Mouse (Mus musculus) midbrain, embryonic 16.5 days (tissue): ENCODE measurements at regions not wholly inside any gene's neighbourhood (a gene's known extent, or its start where the extent isn't known, plus 50 kb on each side); places are given as distances from the start of the nearest gene placed in this dataset.
A peak's percentile ranks its signal among the peaks of the same experiment; 100 is the strongest.

Source experiments
- ATAC-seq: fragments of 200-750 bp; cut with Nextera tagmentation; 2 replicates; pipeline ENCODE4 v1.8.0; 2017; ENCODE audit warnings: moderate TSS enrichment
- H3K27ac ChIP-seq: fragments of 300-500 bp; sonication (generic); 2 replicates; pipeline ENCODE4 v1.5.1; 2014; ENCODE audit warnings: mild to moderate bottlenecking, low read length, mixed read lengths
- H3K27me3 ChIP-seq: fragments of 300-500 bp; sonication (generic); 2 replicates; pipeline ENCODE4 v1.6.1; 2014; ENCODE audit warnings: low read depth, low read length, mixed read lengths; ENCODE audit not compliant: control insufficient read depth, insufficient read depth
- H3K36me3 ChIP-seq: fragments of 300-500 bp; sonication (generic); 2 replicates; pipeline ENCODE4 v1.6.1; 2014; ENCODE audit warnings: mild to moderate bottlenecking, low read length, moderate library complexity, mixed read lengths; ENCODE audit not compliant: control insufficient read depth, insufficient read depth
- H3K4me1 ChIP-seq: fragments of 300-500 bp; sonication (generic); 2 replicates; pipeline ENCODE4 v1.6.1; 2014; ENCODE audit warnings: mild to moderate bottlenecking, low read length, mixed read lengths; ENCODE audit not compliant: control insufficient read depth, insufficient read depth
- H3K4me2 ChIP-seq: fragments of 300-500 bp; sonication (generic); 2 replicates; pipeline ENCODE4 v1.6.1; 2014; ENCODE audit warnings: mild to moderate bottlenecking, low read length, mixed read lengths
- H3K4me3 ChIP-seq: fragments of 300-500 bp; sonication (generic); 2 replicates; pipeline ENCODE4 v1.5.1; 2014; ENCODE audit warnings: low read depth, mild to moderate bottlenecking, low read length, moderate library complexity, mixed read lengths
- H3K9ac ChIP-seq: fragments of 300-500 bp; sonication (generic); 2 replicates; pipeline ENCODE4 v1.6.1; 2014; ENCODE audit warnings: low read depth, low read length, mixed read lengths
- H3K9me3 ChIP-seq: fragments of 300-500 bp; sonication (generic); replicated peaks from 2 replicates; pipeline ENCODE4 v1.6.1; 2014; ENCODE audit warnings: mild to moderate bottlenecking, low read length, mixed read lengths; ENCODE audit not compliant: control insufficient read depth, poor library complexity, severe bottlenecking
- WGBS: fragments of 180-500 bp; shearing (Covaris S2); extraction: QIAGEN DNeasy Blood & Tissue Kit; methylation state at CpG from one replicate; pipeline ENCODE4 v1.1.7; 2014; 5-methylcytosine and 5-hydroxymethylcytosine counted together

GRCm38 (mm10) chr11:17797632-17798031 is 156.0 kb downstream of the Etaa1 start:
- Histone ChIP-seq H3K36me3 (no peaks in the 10 kb centered on the region), H3K4me3 (no peak overlapping the region), H3K9ac (no peak overlapping the region), H3K4me1 (no peaks in the 10 kb centered on the region), H3K4me2 (no peak overlapping the region), H3K27ac (no peak overlapping the region), H3K27me3 (no peaks in the 10 kb centered on the region), H3K9me3 (no peaks in the 10 kb centered on the region)
- ATAC-seq: peak; percentile 56; the same call in 1 of the 2 replicates

GRCm38 (mm10) chr11:17807851-17808250 is 145.8 kb downstream of the Etaa1 start:
- no peak overlapping the region for H3K9ac ChIP-seq
- no peaks in the 10 kb centered on the region for H3K27me3 ChIP-seq
- 81% methylated on average over 3 of the region's 3 CpGs for WGBS
- H3K4me1 ChIP-seq: peaks cover 3% of the 10 kb centered on the region; the same call in 1 of the 2 replicates
- no peaks in the 10 kb centered on the region for H3K36me3 ChIP-seq
- no peak overlapping the region for H3K27ac ChIP-seq
- ATAC-seq: no peak
- no peak overlapping the region for H3K4me3 ChIP-seq
- no peak overlapping the region for H3K4me2 ChIP-seq
- no peaks in the 10 kb centered on the region for H3K9me3 ChIP-seq

GRCm38 (mm10) chr11:17811829-17812559 is 141.7 kb downstream of the Etaa1 start:
- H3K27ac ChIP-seq: no peak overlapping the region
- 57% methylated on average over 8 of the region's 8 CpGs for WGBS
- no peak overlapping the region for H3K9ac ChIP-seq
- no peaks in the 10 kb centered on the region for H3K27me3 ChIP-seq
- no peak overlapping the region for H3K4me3 ChIP-seq
- peaks cover 3% of the 10 kb centered on the region; the same call in 1 of the 2 replicates for H3K4me1 ChIP-seq
- H3K9me3 ChIP-seq: no peaks in the 10 kb centered on the region
- peak; percentile 87 for ATAC-seq
- no peaks in the 10 kb centered on the region for H3K36me3 ChIP-seq
- H3K4me2 ChIP-seq: no peak overlapping the region

GRCm38 (mm10) chr11:17842642-17843041 is 111.0 kb downstream of the Etaa1 start:
- no peaks in the 10 kb centered on the region for H3K9me3 ChIP-seq
- no peaks in the 10 kb centered on the region for H3K36me3 ChIP-seq
- no peak for ATAC-seq
- no peaks in the 10 kb centered on the region for H3K27me3 ChIP-seq
- no peaks in the 10 kb centered on the region for H3K4me1 ChIP-seq
- H3K4me3 ChIP-seq: no peak overlapping the region
- H3K4me2 ChIP-seq: no peak overlapping the region
- H3K9ac ChIP-seq: no peak overlapping the region
- 90% methylated on average over 2 of the region's 2 CpGs for WGBS
- H3K27ac ChIP-seq: no peak overlapping the region

DNA sequence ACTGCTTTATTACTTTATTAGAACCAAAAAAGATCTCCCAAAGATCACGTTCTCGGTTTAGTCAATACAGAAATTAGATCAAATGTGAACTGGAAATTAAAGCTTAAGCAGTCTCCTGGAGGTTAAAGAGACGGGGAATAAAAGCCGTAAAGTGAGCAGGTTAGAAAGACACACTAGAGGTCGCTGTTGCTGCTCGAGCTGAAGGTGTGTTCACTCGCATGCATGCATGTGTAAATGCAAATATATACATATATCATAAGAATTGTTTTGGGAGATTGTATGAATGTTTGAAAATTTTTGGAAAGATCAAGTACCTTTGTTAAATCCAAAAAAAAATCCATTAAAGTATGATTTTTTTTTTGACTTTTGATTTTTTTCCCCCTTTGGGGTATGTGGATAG is 101.3 kb downstream of the Etaa1 start:
- ATAC-seq: no peak
- no peaks in the 10 kb centered on the region for H3K9me3 ChIP-seq
- no peaks in the 10 kb centered on the region for H3K4me1 ChIP-seq
- no peaks in the 10 kb centered on the region for H3K36me3 ChIP-seq
- no peak overlapping the region for H3K4me2 ChIP-seq
- WGBS: 46% methylated on average over 7 of the region's 7 CpGs
- no peak overlapping the region for H3K27ac ChIP-seq
- no peak overlapping the region for H3K4me3 ChIP-seq
- no peaks in the 10 kb centered on the region for H3K27me3 ChIP-seq
- H3K9ac ChIP-seq: no peak overlapping the region

DNA sequence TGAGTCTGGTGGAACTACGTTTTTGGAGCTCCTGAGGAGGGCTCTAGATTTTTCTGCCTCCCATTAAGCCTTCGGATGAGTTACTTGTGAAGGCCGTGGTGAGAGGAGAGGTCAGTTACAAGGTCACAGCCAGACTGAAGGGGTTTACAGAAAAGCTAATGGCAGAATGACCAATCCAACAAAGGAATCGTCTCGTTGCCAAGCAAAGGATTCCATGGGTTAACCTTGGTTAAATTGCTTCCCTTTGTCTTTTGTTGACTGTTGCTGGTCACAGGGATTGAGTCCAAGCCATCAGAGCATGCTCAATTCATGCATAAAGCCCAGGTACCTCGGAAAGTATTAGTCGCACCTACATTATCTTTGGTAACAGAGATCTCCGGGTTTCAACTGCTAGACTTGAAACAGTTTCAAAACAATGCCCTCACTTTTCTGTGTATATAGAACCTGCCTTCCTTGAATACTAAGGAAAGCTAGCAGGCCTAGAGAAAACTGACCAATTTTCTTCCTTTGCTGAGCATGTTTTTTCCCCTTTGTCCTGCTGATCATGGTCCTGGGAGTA is 100.3 kb downstream of the Etaa1 start:
- no peak overlapping the region for H3K4me3 ChIP-seq

DNA sequence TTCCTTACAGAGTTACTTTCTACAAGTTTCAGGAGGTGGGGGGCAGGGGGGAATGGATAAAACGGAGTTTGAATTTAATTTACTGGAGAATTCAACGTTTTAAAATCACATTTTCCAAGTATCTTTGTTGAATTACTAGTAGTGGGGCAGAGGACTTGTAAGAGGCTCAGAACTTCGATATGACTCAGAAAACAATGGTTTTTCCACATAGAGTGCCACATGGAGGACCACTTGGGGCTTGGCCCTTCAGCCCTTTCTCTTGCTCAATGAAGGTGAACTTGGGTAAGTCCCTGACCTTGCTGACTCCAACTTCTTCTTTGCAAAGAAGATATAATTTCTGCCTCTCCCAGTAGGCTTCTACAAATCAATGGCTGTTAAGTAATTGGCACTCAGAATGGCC is 99.8 kb downstream of the Etaa1 start:
- Histone ChIP-seq H3K9me3 (no peaks in the 10 kb centered on the region), H3K4me2 (no peak overlapping the region), H3K9ac (no peak overlapping the region), H3K27me3 (no peaks in the 10 kb centered on the region), H3K36me3 (no peaks in the 10 kb centered on the region), H3K4me3 (no peak overlapping the region), H3K4me1 (no peaks in the 10 kb centered on the region), H3K27ac (no peak overlapping the region)
- 73% methylated on average over 3 of the region's 3 CpGs for WGBS
- ATAC-seq: no peak

More for the DNA sequence above, 100.3 kb downstream of the Etaa1 start:
- no peaks in the 10 kb centered on the region for H3K36me3 ChIP-seq
- H3K9ac ChIP-seq: no peak overlapping the region
- no peak for ATAC-seq
- no peak overlapping the region for H3K27ac ChIP-seq
- 38% methylated on average over 8 of the region's 8 CpGs for WGBS
- H3K4me1 ChIP-seq: no peaks in the 10 kb centered on the region
- no peak overlapping the region for H3K4me2 ChIP-seq
- no peaks in the 10 kb centered on the region for H3K27me3 ChIP-seq
- H3K9me3 ChIP-seq: no peaks in the 10 kb centered on the region

DNA sequence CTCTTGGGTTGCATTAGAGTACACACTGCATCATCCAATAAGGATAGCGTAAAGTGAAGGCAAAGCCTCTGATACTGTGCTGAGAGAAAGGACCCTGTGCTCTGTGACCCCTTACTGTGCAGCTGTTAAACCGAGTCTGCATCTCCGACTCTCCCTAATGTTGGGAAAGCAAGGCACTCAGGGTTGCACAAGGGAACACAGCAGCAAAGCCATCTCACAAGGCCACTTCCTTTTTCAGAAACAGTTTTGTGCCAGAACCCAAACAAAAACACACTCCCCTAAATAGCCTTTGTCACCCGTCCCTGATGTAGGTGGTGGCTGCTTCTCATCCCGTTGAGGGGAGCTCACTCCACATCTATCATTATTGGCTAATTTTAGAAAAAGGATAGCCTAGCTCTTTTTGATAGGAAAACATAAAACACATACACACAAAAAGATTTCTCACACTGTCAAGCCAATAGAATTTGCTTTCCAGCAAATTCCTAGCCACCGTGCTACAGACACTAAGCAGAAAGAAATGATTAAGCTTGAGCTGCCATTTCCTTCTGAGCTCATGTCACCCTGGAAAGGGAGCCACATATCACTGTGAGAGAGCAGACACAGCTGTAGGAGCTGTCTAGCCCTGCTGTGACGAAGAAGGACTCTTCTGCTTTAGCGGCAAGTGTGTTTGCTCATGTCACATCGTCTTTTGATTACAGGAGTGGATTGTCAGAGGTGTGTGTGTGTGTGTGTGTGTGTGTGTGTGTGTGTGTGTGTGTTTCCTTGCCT is 94.1 kb downstream of the Etaa1 start:
- Histone ChIP-seq H3K4me2 (no peak overlapping the region), H3K4me1 (no peaks in the 10 kb centered on the region), H3K9ac (no peak overlapping the region), H3K9me3 (no peaks in the 10 kb centered on the region), H3K4me3 (no peak overlapping the region), H3K27me3 (no peaks in the 10 kb centered on the region), H3K27ac (no peak overlapping the region), H3K36me3 (no peaks in the 10 kb centered on the region)
- 68% methylated on average over 9 of the region's 9 CpGs for WGBS
- 0 out of 2 replicates have a peak, but pooled peaks have one; percentile 32 for ATAC-seq

DNA sequence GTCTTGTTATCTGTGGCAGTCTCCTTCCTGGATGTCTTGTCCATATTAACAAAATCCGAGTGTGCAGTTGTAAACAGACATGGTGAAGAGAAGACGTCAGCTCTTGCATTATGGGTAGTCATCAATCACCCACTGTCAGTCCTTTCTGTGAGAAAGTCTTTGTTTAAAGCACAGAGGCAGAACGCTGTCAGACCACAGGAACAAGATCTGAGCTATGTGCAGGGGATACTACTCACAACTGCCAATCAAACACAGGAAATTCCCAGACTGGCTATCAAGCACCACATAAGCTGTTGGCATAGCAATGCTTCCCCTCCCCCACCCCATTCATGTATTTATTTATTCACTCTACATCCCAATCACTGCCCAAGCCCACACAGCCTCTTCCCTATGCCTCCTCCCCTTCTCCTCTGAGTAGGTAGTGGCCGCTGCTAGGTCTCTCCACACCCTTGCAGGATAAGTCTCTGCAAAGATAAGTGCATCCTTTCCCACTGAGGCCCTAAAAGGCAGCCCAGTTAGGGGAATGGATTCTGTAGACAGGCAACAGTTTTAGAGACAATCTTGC is 88.8 kb downstream of the Etaa1 start:
- no peak overlapping the region for H3K9ac ChIP-seq
- no peaks in the 10 kb centered on the region for H3K27me3 ChIP-seq
- H3K4me1 ChIP-seq: no peaks in the 10 kb centered on the region
- no peaks in the 10 kb centered on the region for H3K36me3 ChIP-seq
- H3K4me2 ChIP-seq: no peak overlapping the region
- no peak overlapping the region for H3K4me3 ChIP-seq
- no peak for ATAC-seq
- WGBS: 48% methylated on average over 4 of the region's 4 CpGs
- no peaks in the 10 kb centered on the region for H3K9me3 ChIP-seq
- no peak overlapping the region for H3K27ac ChIP-seq
